Mouse (Mus musculus) MEL (cell line): ENCODE results near the gene Llgl2. TPM values are rescaled to one million over a fixed set of nuclear protein-coding genes. Genes with fewer than 3 reads are reported as not detected.

Source experiments
- DNase-seq: peaks from one replicate; pipeline ENCODE4 v3.0.0; 2011; ENCODE audit warnings: low read depth, low spot score
- H3K27ac ChIP-seq: 2 replicates; pipeline ENCODE4 v1.5.1; 2012; ENCODE audit warnings: low read depth, mild to moderate bottlenecking, control low read depth, low read length, moderate library complexity; ENCODE audit not compliant: control insufficient read depth
- H3K27me3 ChIP-seq, 2 experiments: fragments of 150-350 bp in 1 of 2; sonication (generic) in 1 of 2; 2 replicates each; pipeline ENCODE4 v1.6.1; 2012; ENCODE audit warnings: low read length in 2 of 2, mild to moderate bottlenecking in 2 of 2, improper control_type of control experiment in 1 of 2, moderate library complexity in 1 of 2; ENCODE audit not compliant: insufficient read depth in 2 of 2, control insufficient read depth in 1 of 2
- H3K36me3 ChIP-seq, 2 experiments: 2 replicates each; pipeline ENCODE4 v1.6.1; 2012 to 2014; ENCODE audit warnings: low read length in 2 of 2, improper control_type of control experiment in 1 of 2, inconsistent platforms in 1 of 2, mild to moderate bottlenecking in 1 of 2; ENCODE audit not compliant: insufficient read depth in 2 of 2, control insufficient read depth in 1 of 2
- H3K4me1 ChIP-seq, 2 experiments: fragments of 150-350 bp in 1 of 2; sonication (generic) in 1 of 2; 2 replicates each; pipeline ENCODE4 v1.6.1; 2012; ENCODE audit warnings: low read length in 2 of 2, improper control_type of control experiment in 1 of 2, mild to moderate bottlenecking in 1 of 2; ENCODE audit not compliant: insufficient read depth in 2 of 2, control insufficient read depth in 1 of 2
- H3K4me3 ChIP-seq, 2 experiments: fragments of 150-350 bp in 1 of 2; sonication (generic) in 1 of 2; 2 replicates each; pipeline ENCODE4 v1.5.1; 2012; ENCODE audit warnings: low read depth in 2 of 2, low read length in 2 of 2, mild to moderate bottlenecking in 2 of 2, moderate library complexity in 2 of 2, control low read depth in 1 of 2, improper control_type of control experiment in 1 of 2; ENCODE audit not compliant: control insufficient read depth in 1 of 2, insufficient read depth in 1 of 2
- H3K79me2 ChIP-seq: 2 replicates; pipeline ENCODE4 v1.6.1; 2012; ENCODE audit warnings: mild to moderate bottlenecking, low read length, moderate library complexity; ENCODE audit not compliant: control insufficient read depth, poor library complexity, insufficient read depth
- H3K9ac ChIP-seq: 2 replicates; pipeline ENCODE4 v1.6.1; 2012; ENCODE audit warnings: low read depth, mild to moderate bottlenecking, control low read depth, low read length, moderate library complexity; ENCODE audit not compliant: control insufficient read depth, poor library complexity, severe bottlenecking
- H3K9me3 ChIP-seq: fragments of 150-350 bp; sonication (generic); replicated peaks from 2 replicates; pipeline ENCODE4 v1.6.1; 2012; ENCODE audit warnings: mild to moderate bottlenecking, low read length, improper control_type of control experiment, moderate library complexity; ENCODE audit not compliant: insufficient read depth
- CHD2 ChIP-seq: IDR thresholded peaks from 2 replicates; pipeline ENCODE4 v1.6.1; 2011; ENCODE audit warnings: low read length, improper control_type of control experiment
- EP300 ChIP-seq, 2 experiments: IDR thresholded peaks; 2 replicates each; pipeline ENCODE4 v1.6.1; 2011; ENCODE audit warnings: improper control_type of control experiment in 2 of 2, low read length in 2 of 2, low read depth in 1 of 2, mild to moderate bottlenecking in 1 of 2
- GATA1 ChIP-seq: IDR thresholded peaks from 2 replicates; pipeline ENCODE4 v1.6.1; 2011; ENCODE audit warnings: low read depth, low read length, improper control_type of control experiment
- JUND ChIP-seq: IDR thresholded peaks from 2 replicates; pipeline ENCODE4 v1.6.1; 2011; ENCODE audit warnings: low read depth, mild to moderate bottlenecking, improper control_type of control experiment, low read length
- MAFK ChIP-seq: IDR thresholded peaks from 2 replicates; pipeline ENCODE4 v1.6.1; 2011; ENCODE audit warnings: low read depth, mild to moderate bottlenecking, low read length, improper control_type of control experiment, borderline replicate concordance
- MAZ ChIP-seq: IDR thresholded peaks from 2 replicates; pipeline ENCODE4 v1.6.1; 2012; ENCODE audit warnings: low read depth, mild to moderate bottlenecking, inconsistent platforms, low read length, improper control_type of control experiment
- MXI1 ChIP-seq: IDR thresholded peaks from 2 replicates; pipeline ENCODE4 v1.6.1; 2011; ENCODE audit warnings: mild to moderate bottlenecking, low read depth, low read length, improper control_type of control experiment
- MYB ChIP-seq: IDR thresholded peaks from 2 replicates; pipeline ENCODE4 v1.6.1; 2011; ENCODE audit warnings: mild to moderate bottlenecking, low read depth, low read length, improper control_type of control experiment
- NRF1 ChIP-seq: IDR thresholded peaks from 2 replicates; pipeline ENCODE4 v1.6.1; 2014; ENCODE audit warnings: low read depth, mild to moderate bottlenecking, inconsistent platforms, low read length, improper control_type of control experiment, moderate library complexity; ENCODE audit not compliant: poor library complexity, insufficient read depth, severe bottlenecking
- RAD21 ChIP-seq: IDR thresholded peaks from 2 replicates; pipeline ENCODE4 v1.6.1; 2011; ENCODE audit warnings: mild to moderate bottlenecking, low read depth, low read length, improper control_type of control experiment
- RCOR1 ChIP-seq: IDR thresholded peaks from 2 replicates; pipeline ENCODE4 v1.6.1; 2012; ENCODE audit warnings: low read depth, mild to moderate bottlenecking, inconsistent platforms, low read length, improper control_type of control experiment
- SIN3A ChIP-seq: IDR thresholded peaks from 2 replicates; pipeline ENCODE4 v1.6.1; 2012; ENCODE audit warnings: low read length, improper control_type of control experiment, inconsistent platforms
- SMC3 ChIP-seq: IDR thresholded peaks from 2 replicates; pipeline ENCODE4 v1.6.1; 2011; ENCODE audit warnings: low read depth, low read length, improper control_type of control experiment
- TCF12 ChIP-seq: IDR thresholded peaks from 2 replicates; pipeline ENCODE4 v1.6.1; 2014; ENCODE audit warnings: low read depth, mild to moderate bottlenecking, inconsistent platforms, low read length, improper control_type of control experiment, moderate library complexity
- UBTF ChIP-seq: IDR thresholded peaks from 2 replicates; pipeline ENCODE4 v1.6.1; 2012; ENCODE audit warnings: low read depth, mild to moderate bottlenecking, inconsistent platforms, low read length, improper control_type of control experiment, moderate library complexity, borderline replicate concordance; ENCODE audit not compliant: insufficient read depth
- USF1 ChIP-seq: IDR thresholded peaks from 2 replicates; pipeline ENCODE4 v1.6.1; 2014; ENCODE audit warnings: low read depth, mild to moderate bottlenecking, inconsistent platforms, low read length, improper control_type of control experiment, moderate library complexity
- ZC3H11A ChIP-seq: IDR thresholded peaks from 2 replicates; pipeline ENCODE4 v1.6.1; 2012; ENCODE audit warnings: low read depth, mild to moderate bottlenecking, inconsistent platforms, low read length, improper control_type of control experiment
- polyA plus RNA-seq, 2 experiments: library from polyadenylated mRNA; stranded (reverse) in 1 of 2; unstranded in 1 of 2; fragments of >175 nt in 1 of 2; fragments of >200 nt in 1 of 2; gene quantifications; 2 replicates each; pipeline versions ENCODE4 v1.2.1 to v1.2.4; 2012; ENCODE audit warnings: low replicate concordance in 2 of 2, low read depth in 1 of 2; ENCODE audit not compliant: insufficient read length in 2 of 2, insufficient read depth in 1 of 2, missing spikeins in 1 of 2
- total RNA-seq: library from RNA; depleted of rRNA; stranded (reverse); fragments of 300-350 nt; gene quantifications from 2 replicates; pipeline ENCODE4 v1.2.3, GENCODE M21; 2012

Llgl2 gene
- total and polyA plus RNA-seq, 3 experiments, result 15.9 to 22.6 TPM; not detected in 1

DNA sequence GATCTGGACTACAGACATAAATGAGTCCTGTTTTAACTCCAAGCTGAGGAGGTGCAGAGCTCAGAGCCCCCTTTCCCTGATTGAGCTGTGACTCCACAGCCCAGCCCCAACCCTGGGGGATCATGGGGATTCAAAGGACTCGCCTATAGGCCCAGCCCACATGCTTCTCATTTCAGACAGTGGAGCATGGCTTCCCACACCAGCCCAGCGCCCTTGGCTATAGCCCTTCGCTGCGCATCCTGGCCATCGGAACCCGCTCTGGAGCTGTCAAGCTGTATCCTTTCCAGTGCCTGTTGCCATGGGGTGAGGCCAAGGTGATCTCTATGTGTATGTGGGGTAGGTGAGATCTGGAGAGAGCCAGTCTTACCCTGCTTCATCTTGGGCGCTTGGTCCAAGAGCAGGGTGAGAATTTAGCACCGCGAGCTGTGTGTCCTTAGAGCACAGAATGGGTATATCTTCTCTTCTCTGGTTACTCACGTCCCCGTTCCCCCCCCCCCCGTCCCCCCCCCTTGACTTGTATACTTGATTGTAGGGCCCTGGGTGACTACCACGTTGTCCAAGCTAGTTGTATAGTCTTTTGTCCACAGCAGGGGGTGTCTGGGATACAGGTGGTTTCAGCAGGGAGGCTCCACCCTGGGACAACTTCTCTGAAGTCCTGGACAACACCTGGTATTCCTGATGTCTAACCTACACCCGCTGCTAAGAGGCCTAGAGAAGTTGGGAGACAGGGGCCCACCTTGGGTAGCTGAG, 19.5 kb downstream of the Llgl2 start:
- DNase-seq, result no peak
- Histone ChIP-seq H3K79me2 (no peaks in the 10 kb centered on the region), H3K27ac (no peak overlapping the region; the same call in 1 of the 2 replicates), H3K27me3 (no peaks in the 10 kb centered on the region), H3K4me1 (peaks cover 16 to 28% of the 10 kb centered on the region in 2 experiments), H3K9ac (no peak overlapping the region), H3K4me3 (no peak overlapping the region), H3K9me3 (no peaks in the 10 kb centered on the region), H3K36me3 (peaks cover 0 to 14% of the 10 kb centered on the region in 2 experiments)
- TF ChIP-seq USF1, result no peak

- TF ChIP-seq MAFK, result no peak
- no peak for TF ChIP-seq SMC3
- TF ChIP-seq ZC3H11A, result no peak
- TF ChIP-seq NRF1, result no peak
- TF ChIP-seq UBTF, result no peak
- no peak for TF ChIP-seq TCF12
- TF ChIP-seq RAD21, result no peak
- no peak for TF ChIP-seq MAZ
- TF ChIP-seq SIN3A, result no peak
- TF ChIP-seq CHD2, result no peak
- TF ChIP-seq JUND, result no peak
- no peak for TF ChIP-seq EP300 (IDR thresholded peaks at IDR 0.05; ENCODE audit: low read depth in 1 of 2, low read length in 2 of 2)
- no peak for TF ChIP-seq MYB
- TF ChIP-seq MXI1, result no peak
- TF ChIP-seq RCOR1, result no peak
- TF ChIP-seq GATA1, result no peak
- Histone ChIP-seq H3K9me3 (no peaks in the 10 kb centered on the region), H3K27ac (no peak overlapping the region), H3K9ac (no peak overlapping the region), H3K4me3 (no peak overlapping the region), H3K36me3 (peaks cover 0 to 14% of the 10 kb centered on the region in 2 experiments), H3K27me3 (no peaks in the 10 kb centered on the region), H3K79me2 (no peaks in the 10 kb centered on the region), H3K4me1 (peaks cover 13 to 23% of the 10 kb centered on the region in 2 experiments)
- DNase-seq, result no peak
These were observed 20.0 kb downstream of the Llgl2 start for GRCm38 (mm10) chr11:115843891-115844239.
